Mouse (Mus musculus): ENCODE data around the gene Fgf6.

Gene Fgf6

GRCm38 (mm10) chr6:127014906-127015770 is at the start of gene Fgf6:
Gene Fgf6 (plus strand): TSS chr6:127015586.
- DNase-seq (ENCODE audit: low spot score in 2 of 2): no peak

GRCm38 (mm10) chr6:126966241-126967026 is 49.0 kb upstream of the Fgf6 start:
- no peak for DNase-seq (ENCODE audit: low spot score in 2 of 2)

GRCm38 (mm10) chr6:126981539-126982234 is 33.7 kb upstream of the Fgf6 start:
- no peak for DNase-seq (ENCODE audit: low spot score in 2 of 2)

GRCm38 (mm10) chr6:126993676-126994075 is 21.7 kb upstream of the Fgf6 start:
- no peak for DNase-seq (ENCODE audit: low spot score in 2 of 2)

- DNase-seq (ENCODE audit: low spot score in 2 of 2): no peak
These were observed 19.9 kb upstream of the Fgf6 start for GRCm38 (mm10) chr6:126995494-126995893.

- DNase-seq (ENCODE audit: low spot score in 2 of 2): no peak
These were observed 19.0 kb upstream of the Fgf6 start for GRCm38 (mm10) chr6:126996399-126996798.

GRCm38 (mm10) chr6:127005646-127006045 is 9.7 kb upstream of the Fgf6 start:
- no peak for DNase-seq (ENCODE audit: low spot score in 2 of 2)

GRCm38 (mm10) chr6:127006551-127006950 is 8.8 kb upstream of the Fgf6 start:
- DNase-seq (ENCODE audit: low spot score in 2 of 2): no peak

- no peak for DNase-seq (ENCODE audit: low spot score in 2 of 2)
These were observed 5.4 kb upstream of the Fgf6 start for GRCm38 (mm10) chr6:127010021-127010420.

- no peak for DNase-seq (ENCODE audit: low spot score in 2 of 2)
These were observed 3.3 kb upstream of the Fgf6 start for GRCm38 (mm10) chr6:127011947-127012535.

GRCm38 (mm10) chr6:127019254-127019653 is 3.9 kb downstream of the Fgf6 start:
- DNase-seq (ENCODE audit: low spot score in 2 of 2): no peak

GRCm38 (mm10) chr6:127020431-127020830 is 5.0 kb downstream of the Fgf6 start:
- no peak for DNase-seq (ENCODE audit: low spot score in 2 of 2)

- DNase-seq (ENCODE audit: low spot score in 2 of 2): no peak
These were observed 9.4 kb downstream of the Fgf6 start for GRCm38 (mm10) chr6:127024836-127025235.

- no peak for DNase-seq (ENCODE audit: low spot score in 2 of 2)
These were observed 19.4 kb downstream of the Fgf6 start for GRCm38 (mm10) chr6:127034760-127035159.

- DNase-seq (ENCODE audit: low spot score in 2 of 2): peak in 1 of 2 experiments; percentile 38
These were observed 29.5 kb downstream of the Fgf6 start for GRCm38 (mm10) chr6:127044909-127045308.

- DNase-seq (ENCODE audit: low spot score in 2 of 2): no peak
These were observed 35.5 kb downstream of the Fgf6 start for GRCm38 (mm10) chr6:127050847-127051246.

- no peak for DNase-seq (ENCODE audit: low spot score in 2 of 2)
These were observed 41.7 kb downstream of the Fgf6 start for GRCm38 (mm10) chr6:127056990-127057588.

GRCm38 (mm10) chr6:127059975-127060374 is 44.6 kb downstream of the Fgf6 start:
- DNase-seq (ENCODE audit: low spot score in 2 of 2): no peak

GRCm38 (mm10) chr6:127063915-127064314 is 48.5 kb downstream of the Fgf6 start:
- DNase-seq (ENCODE audit: low spot score in 2 of 2): no peak

GRCm38 (mm10) chr6:127064815-127065214 is 49.4 kb downstream of the Fgf6 start:
- no peak for DNase-seq (ENCODE audit: low spot score in 2 of 2)

- DNase-seq (ENCODE audit: low spot score in 2 of 2): no peak
These were observed 57.4 kb downstream of the Fgf6 start, which contains the start of gene Fgf23 for GRCm38 (mm10) chr6:127072817-127073216. Gene Fgf23 (plus strand): TSS chr6:127072902.
